Mouse (Mus musculus) CH12.LX (cell line): ENCODE data around the gene Pias4.

Source experiments
- JUND ChIP-seq: conservative IDR thresholded peaks from 2 replicates; pipeline ENCODE4 v1.6.1; 2011; ENCODE audit warnings: low read depth, low read length, improper control_type of control experiment
- MAFK ChIP-seq: IDR thresholded peaks from 2 replicates; pipeline ENCODE4 v1.6.1; 2011; ENCODE audit warnings: low read length, improper control_type of control experiment; ENCODE audit not compliant: insufficient replicate concordance
- NRF1 ChIP-seq: IDR thresholded peaks from 2 replicates; pipeline ENCODE4 v1.6.1; 2014; ENCODE audit warnings: low read depth, mild to moderate bottlenecking, inconsistent platforms, low read length, improper control_type of control experiment, moderate library complexity
- POLR2A ChIP-seq: IDR thresholded peaks from 2 replicates; pipeline ENCODE4 v1.6.1; 2011; ENCODE audit warnings: low read depth, mild to moderate bottlenecking, improper control_type of control experiment, low read length
- POLR2AphosphoS2 ChIP-seq: IDR thresholded peaks from 2 replicates; pipeline ENCODE4 v1.6.1; 2011; ENCODE audit warnings: low read depth, low read length, improper control_type of control experiment
- SIN3A ChIP-seq: IDR thresholded peaks from 2 replicates; pipeline ENCODE4 v1.6.1; 2012; ENCODE audit warnings: low read length, improper control_type of control experiment, inconsistent platforms
- SMC3 ChIP-seq: IDR thresholded peaks from 2 replicates; pipeline ENCODE4 v1.6.1; 2011; ENCODE audit warnings: low read depth, low read length, improper control_type of control experiment
- TCF12 ChIP-seq: IDR thresholded peaks from 2 replicates; pipeline ENCODE4 v1.6.1; 2014; ENCODE audit warnings: low read depth, mild to moderate bottlenecking, inconsistent platforms, low read length, improper control_type of control experiment
- UBTF ChIP-seq: IDR thresholded peaks from 2 replicates; pipeline ENCODE4 v1.6.1; 2012; ENCODE audit warnings: low read depth, mild to moderate bottlenecking, inconsistent platforms, low read length, improper control_type of control experiment, moderate library complexity
- USF1 ChIP-seq: IDR thresholded peaks from 2 replicates; pipeline ENCODE4 v1.6.1; 2014; ENCODE audit warnings: low read depth, mild to moderate bottlenecking, inconsistent platforms, low read length, improper control_type of control experiment

GRCm38 (mm10) chr10:81140717-81141454 is 26.8 kb downstream of the Pias4 start:
- TF ChIP-seq TCF12 (no peak), SMC3 (no peak), USF1 (no peak), POLR2AphosphoS2 (no peak), SIN3A (no peak), MAFK (no peak), UBTF (no peak), POLR2A (no peak), JUND (no peak), NRF1 (no peak)
